29 mouse cellular contexts compared by ENCODE assay signal in the genomic region with DNA sequence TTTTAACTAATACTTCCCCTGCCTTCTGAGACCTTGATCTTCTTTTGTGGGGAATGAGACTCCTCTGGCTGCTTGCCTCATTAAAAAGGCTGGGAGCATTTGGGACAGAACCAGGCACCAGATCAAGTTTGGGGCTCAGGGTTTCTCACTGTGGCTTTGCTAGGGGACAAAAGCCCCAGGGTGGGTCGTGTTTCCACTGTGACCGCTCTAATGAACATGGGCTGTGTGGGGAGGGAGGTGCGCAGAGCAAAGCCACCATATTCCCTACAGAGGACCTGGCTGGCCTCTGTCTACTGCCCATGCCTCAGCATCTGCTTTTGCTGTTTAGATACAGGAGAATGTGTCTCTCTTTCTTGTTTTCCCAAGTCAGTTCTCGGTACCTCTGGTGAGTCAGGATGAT. TPM values are rescaled to one million over a fixed set of nuclear protein-coding genes. Genes with fewer than 3 reads are reported as not detected.
DNase-seq lines count a peak whose midpoint lies in the region; ATAC-seq and TF ChIP-seq lines count a peak whose summit lies in the region.
"Had no signal": no experiment of that assay in that cellular context is flagged by ENCODE, and none has a peak within 500 bp of the region (broad histone marks: within the 10 kb centered on the region; RNA-seq: fewer than 3 reads in every experiment).

No protein-coding gene starts in this region.

- no peaks in the 10 kb centered on the region for H3K27me3 ChIP-seq in heart, adult 2 months (ENCODE audit: control insufficient read depth, insufficient read depth, low read length)
- H3K27me3 ChIP-seq in forebrain, embryonic 12.5 days = no peaks in the 10 kb centered on the region
- no peaks in the 10 kb centered on the region for H3K27me3 ChIP-seq in hindbrain, embryonic 13.5 days
- no peaks in the 10 kb centered on the region for H3K27me3 ChIP-seq in midbrain, embryonic 15.5 days (replicated peaks)
- H3K27me3 ChIP-seq: heart, embryonic 13.5 days had no signal

- H3K4me3 ChIP-seq in heart, adult 2 months = no peak overlapping the region
- no peak overlapping the region for H3K4me3 ChIP-seq in forebrain, embryonic 12.5 days (replicated peaks)
- H3K4me3 ChIP-seq in hindbrain, embryonic 13.5 days = no peak overlapping the region
- H3K4me3 ChIP-seq in midbrain, embryonic 15.5 days = no peak overlapping the region
- H3K4me3 ChIP-seq: embryonic facial prominence, embryonic 10.5 days; heart, embryonic 13.5 days; kidney, embryonic 15.5 days; limb, embryonic 13.5 days; liver, embryonic 13.5 days had no signal

- TF ChIP-seq POLR2A in heart, adult 2 months (IDR thresholded peaks at IDR 0.05; ENCODE audit: insufficient read depth, low read depth, low read length) = no peak

- TF ChIP-seq EP300 in heart, adult 2 months (IDR thresholded peaks at IDR 0.05; ENCODE audit: insufficient read depth, low read depth, low read length) = no peak

- intact Hi-C loops in heart, adult 2 months (cut with DNase I) = no loop called here
- intact Hi-C loops in left cerebral cortex, postnatal 14 days (cut with DNase I) = no loop called here

- peak; percentile 80 for DNase-seq in heart, adult 11 months
- no peak for DNase-seq in heart, adult 2 months
- DNase-seq in left cerebral cortex, postnatal 14 days (ENCODE audit: low spot score in 2 of 2) = no peak
- DNase-seq: adrenal gland, postnatal 14 days; cerebellum, adult 11-12 months; cerebellum, postnatal 25 days; liver, embryonic 13.5 days; lung, embryonic 14.5 days; lung, postnatal 36 days; retina, postnatal 1 day; thymus, postnatal 14 days had no signal

- H3K27ac ChIP-seq in heart, adult 2 months = no peak overlapping the region
- peak overlapping the region; percentile 51 for H3K27ac ChIP-seq in forebrain, embryonic 12.5 days
- peak overlapping the region; percentile 48; the same call in 1 of the 2 replicates for H3K27ac ChIP-seq in hindbrain, embryonic 13.5 days
- H3K27ac ChIP-seq in midbrain, embryonic 15.5 days = peak overlapping the region; percentile 62
- H3K27ac ChIP-seq: embryonic facial prominence, embryonic 10.5 days; heart, embryonic 13.5 days; kidney, embryonic 15.5 days; limb, embryonic 13.5 days; liver, embryonic 13.5 days had no signal

- 84% methylated on average over 4 of the region's 4 CpGs for WGBS in heart, adult 2 months
- 58% methylated on average over 4 of the region's 4 CpGs for WGBS in forebrain, embryonic 12.5 days
- 51% methylated on average over 4 of the region's 4 CpGs for WGBS in hindbrain, embryonic 13.5 days
- 56% methylated on average over 4 of the region's 4 CpGs for WGBS in midbrain, embryonic 15.5 days

- H3K9ac ChIP-seq in heart, adult 2 months (ENCODE audit: low read depth, low read length) = no peak overlapping the region
- no peak overlapping the region for H3K9ac ChIP-seq in forebrain, embryonic 12.5 days
- no peak overlapping the region for H3K9ac ChIP-seq in hindbrain, embryonic 13.5 days
- no peak overlapping the region for H3K9ac ChIP-seq in midbrain, embryonic 15.5 days
- H3K9ac ChIP-seq: heart, embryonic 13.5 days; kidney, embryonic 15.5 days; limb, embryonic 13.5 days; liver, embryonic 13.5 days; lung, embryonic 14.5 days had no signal

- H3K4me1 ChIP-seq in heart, adult 2 months (ENCODE audit: control insufficient read depth, insufficient read depth, low read length) = peaks cover 1% of the 10 kb centered on the region; the same call in 1 of the 2 replicates
- H3K4me1 ChIP-seq in forebrain, embryonic 12.5 days = peaks cover 26% of the 10 kb centered on the region
- peaks cover 31% of the 10 kb centered on the region for H3K4me1 ChIP-seq in hindbrain, embryonic 13.5 days (replicated peaks)
- H3K4me1 ChIP-seq in midbrain, embryonic 15.5 days = peaks cover 16% of the 10 kb centered on the region
- H3K4me1 ChIP-seq: kidney, embryonic 15.5 days; liver, embryonic 13.5 days had no signal

- ATAC-seq in forebrain, embryonic 12.5 days (ENCODE audit: low FRiP score) = no peak
- no peak for ATAC-seq in hindbrain, embryonic 13.5 days (ENCODE audit: low FRiP score)
- ATAC-seq in midbrain, embryonic 15.5 days (replicated peaks) = no peak
- ATAC-seq in megakaryocyte-erythroid progenitor cell, adult 5-6 weeks (replicated peaks; ENCODE audit: low FRiP score, low TSS enrichment, poor library complexity, severe bottlenecking) = no peak
- ATAC-seq: activated CD4-positive, CD25-positive, alpha-beta regulatory T cell, adult 4 months; intestine, embryonic 16.5 days had no signal

- no peaks in the 10 kb centered on the region for H3K79me2 ChIP-seq in heart, adult 2 months (replicated peaks; ENCODE audit: control insufficient read depth, insufficient read depth, low read length)

- H3K9me3 ChIP-seq in forebrain, embryonic 12.5 days = no peaks in the 10 kb centered on the region
- no peaks in the 10 kb centered on the region for H3K9me3 ChIP-seq in hindbrain, embryonic 13.5 days
- no peaks in the 10 kb centered on the region for H3K9me3 ChIP-seq in midbrain, embryonic 15.5 days
- H3K9me3 ChIP-seq: embryonic facial prominence, embryonic 10.5 days; G1E; heart, embryonic 13.5 days; kidney, embryonic 15.5 days; limb, embryonic 13.5 days; liver, embryonic 13.5 days had no signal

- H3K4me2 ChIP-seq in forebrain, embryonic 12.5 days = no peak overlapping the region
- H3K4me2 ChIP-seq in hindbrain, embryonic 13.5 days = no peak overlapping the region
- peak overlapping the region; percentile 25 for H3K4me2 ChIP-seq in midbrain, embryonic 15.5 days
- H3K4me2 ChIP-seq: heart, embryonic 13.5 days; kidney, embryonic 15.5 days; limb, embryonic 13.5 days; liver, embryonic 13.5 days; lung, embryonic 14.5 days had no signal

- no peaks in the 10 kb centered on the region for H3K36me3 ChIP-seq in heart, adult 2 months (ENCODE audit: control insufficient read depth, insufficient read depth, low read length)
- H3K36me3 ChIP-seq in forebrain, embryonic 12.5 days (replicated peaks) = no peaks in the 10 kb centered on the region
- no peaks in the 10 kb centered on the region for H3K36me3 ChIP-seq in hindbrain, embryonic 13.5 days
- H3K36me3 ChIP-seq in midbrain, embryonic 15.5 days (replicated peaks) = no peaks in the 10 kb centered on the region
- H3K36me3 ChIP-seq: embryonic facial prominence, embryonic 10.5 days; G1E; heart, embryonic 13.5 days; kidney, embryonic 15.5 days; limb, embryonic 13.5 days; liver, embryonic 13.5 days had no signal

- TF ChIP-seq CTCF in heart, adult 2 months (IDR thresholded peaks at IDR 0.05) = no peak

RNA-seq across cellular contexts. Expression of a gene that starts 53.8 kb away (rescaled TPM):
- not detected for total RNA-seq in heart, adult 2 months (2021)
- not detected in 2 replicates for polyA plus RNA-seq in heart, adult 2 months (2012; rRNA removed)
- not detected in 2 replicates for polyA plus RNA-seq in forebrain, embryonic 12.5 days (2016; fragmentation: Nextera tagmentation; extraction: Ambion mirVana)
- polyA plus RNA-seq in hindbrain, embryonic 13.5 days (2015; fragmentation: Nextera tagmentation; extraction: Ambion mirVana) = 3.5 and 3.7 TPM in 2 replicates
- polyA plus RNA-seq in midbrain, embryonic 15.5 days (2015; fragmentation: Nextera tagmentation; extraction: Ambion mirVana) = 0.97 and 1.6 TPM in 2 replicates
- total RNA-seq in megakaryocyte-erythroid progenitor cell, adult 5-6 weeks (2014; fragmentation: Nextera tagmentation) = not detected in 2 replicates
- not detected in 2 replicates for total RNA-seq in megakaryocyte-erythroid progenitor cell, adult 5-6 weeks (2017)
- total RNA-seq in left cerebral cortex, postnatal 14 days (2021) = not detected
- total RNA-seq: adrenal gland, postnatal 14 days; G1E; gastrocnemius, adult 8-10 months; granulocyte monocyte progenitor cell, adult 5-6 weeks; heart, postnatal 25 days; layer of hippocampus, postnatal 25 days; left cerebral cortex, postnatal 10 days had no signal
- polyA plus RNA-seq: activated CD4-positive, CD25-positive, alpha-beta regulatory T cell, adult 4 months; frontal cortex, adult 2 months; G1E; heart, embryonic 13.5 days; intestine, embryonic 16.5 days; large intestine, adult 2 months; liver, embryonic 13.5 days; lung, embryonic 14.5 days had no signal
